Mouse (Mus musculus): ENCODE measurements around the gene Ppm1l. TPM values are rescaled to one million over a fixed set of nuclear protein-coding genes. Genes with fewer than 3 reads are reported as not detected.

Ppm1l gene
- polyA plus RNA-seq, 1 experiment from 2014 or later = 8.3 TPM

Other genes starting within 250 kb of the Ppm1l start
- 28.4 and 31.8 TPM in 2 replicates for gene Kpna4, start 189.7 kb upstream of the Ppm1l start, polyA plus RNA-seq (2015; fragmentation: Nextera tagmentation; extraction: Ambion mirVana)
- gene Arl14, start 94.4 kb upstream of the Ppm1l start, polyA plus RNA-seq (2015; fragmentation: Nextera tagmentation; extraction: Ambion mirVana) = not detected in 2 replicates

All from embryonic facial prominence, embryonic 13.5 days (tissue).